Mouse (Mus musculus): ENCODE measurements around the gene F8. TPM values are rescaled to one million over a fixed set of nuclear protein-coding genes. Genes with fewer than 3 reads are reported as not detected.

F8 gene
- total RNA-seq, 2 experiments from 2014 or later, result 6.6 to 6.9 TPM

- DNase-seq, result no peak
Measured at GRCm38 (mm10) chrX:75138182-75138581, 244.2 kb downstream of the F8 start.

- no peak for DNase-seq
Measured at GRCm38 (mm10) chrX:75137729-75138128, 244.7 kb downstream of the F8 start.

GRCm38 (mm10) chrX:75136938-75137337 lies 245.5 kb downstream of the F8 start:
- no peak for DNase-seq

GRCm38 (mm10) chrX:75130467-75131160 lies 251.8 kb downstream of the F8 start, which contains the start of gene Mpp1:
Mpp1 (minus strand) TSS chrX:75131016.
- peak; percentile 86 for DNase-seq

- no peak for DNase-seq
Measured at GRCm38 (mm10) chrX:75129474-75129873, 252.9 kb downstream of the F8 start.

GRCm38 (mm10) chrX:75128333-75128980 lies 254.0 kb downstream of the F8 start:
- DNase-seq, result peak; percentile 4

GRCm38 (mm10) chrX:75126893-75127292 lies 255.5 kb downstream of the F8 start:
- no peak for DNase-seq

GRCm38 (mm10) chrX:75125606-75126005 lies 256.8 kb downstream of the F8 start:
- no peak for DNase-seq

Other genes starting within 250 kb of the F8 start
- gene Smim9, start 218.8 kb downstream of the F8 start, total RNA-seq (2021), result not detected
- 100 to 1,000 TPM in 1 of 2 experiments, 10 to 100 TPM in 1; 94.7 to 104 TPM for gene Fundc2, start 216 bp downstream of the F8 start, total RNA-seq (2021)
- 10 to 100 TPM in 1 of 2 experiments, 1 to 10 TPM in 1; 8.5 to 12.3 TPM for gene Cmc4, start 34.0 kb upstream of the F8 start, total RNA-seq (2021)
- gene Mtcp1, start 34.0 kb upstream of the F8 start, total RNA-seq (2021), result 10 to 100 TPM in 1 of 2 experiments, 1 to 10 TPM in 1; 6.1 to 11.4 TPM
- gene Brcc3, start 34.0 kb upstream of the F8 start, total RNA-seq (2021), result 10 to 100 TPM; 22.6 to 29.7 TPM
- gene Vbp1, start 131.7 kb upstream of the F8 start, total RNA-seq (2021), result 10 to 100 TPM; 41.0 to 47.3 TPM
- 1 to 10 TPM; 1.4 to 2.2 TPM for gene Rab39b, start 195.6 kb upstream of the F8 start, total RNA-seq (2021)